Mouse (Mus musculus): Measurements from ENCODE around the gene Ambra1.
A peak's percentile ranks its signal among the peaks of the same experiment; 100 is the strongest.

Ambra1 gene

DNA sequence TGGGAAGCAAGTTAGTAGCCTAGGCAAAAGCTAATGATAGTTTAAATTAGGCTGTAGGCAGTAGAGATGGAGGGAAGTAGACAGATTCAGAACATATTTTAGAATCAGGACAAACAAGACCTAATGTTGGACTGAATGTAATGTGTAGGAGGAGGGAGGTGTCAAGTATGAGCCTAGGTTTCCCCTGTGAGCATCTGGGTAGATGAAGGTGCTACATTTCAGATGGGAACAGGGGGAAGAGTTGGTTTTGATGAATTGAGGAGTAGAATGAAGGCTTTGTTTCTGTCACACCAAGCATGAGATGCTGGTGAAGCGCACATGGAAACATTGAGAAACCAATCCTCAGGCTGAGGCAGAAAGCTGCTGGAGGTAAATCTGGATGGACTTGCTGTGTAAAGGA is 9.7 kb downstream of the Ambra1 start:
- DNase-seq: no peak

DNA sequence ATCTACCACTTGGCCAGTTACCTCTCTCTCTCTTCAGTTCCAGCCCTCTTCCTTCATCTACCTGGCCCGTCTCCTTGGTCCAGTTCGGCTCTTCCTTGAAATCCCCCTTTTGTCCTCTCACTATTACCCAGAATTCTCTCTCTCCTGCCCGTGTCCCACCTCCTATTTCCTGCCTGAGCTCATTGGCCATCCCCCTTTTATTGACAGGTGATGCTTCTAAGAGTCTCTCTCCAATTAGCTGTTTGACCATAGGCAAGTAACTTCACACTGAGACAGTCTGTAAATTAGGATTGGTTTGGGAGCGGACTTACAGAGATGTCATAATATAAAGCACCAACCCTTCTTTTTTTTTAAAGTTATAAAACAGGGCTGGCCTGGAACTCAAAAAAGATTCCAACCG is 14.8 kb downstream of the Ambra1 start:
- DNase-seq: no peak

DNA sequence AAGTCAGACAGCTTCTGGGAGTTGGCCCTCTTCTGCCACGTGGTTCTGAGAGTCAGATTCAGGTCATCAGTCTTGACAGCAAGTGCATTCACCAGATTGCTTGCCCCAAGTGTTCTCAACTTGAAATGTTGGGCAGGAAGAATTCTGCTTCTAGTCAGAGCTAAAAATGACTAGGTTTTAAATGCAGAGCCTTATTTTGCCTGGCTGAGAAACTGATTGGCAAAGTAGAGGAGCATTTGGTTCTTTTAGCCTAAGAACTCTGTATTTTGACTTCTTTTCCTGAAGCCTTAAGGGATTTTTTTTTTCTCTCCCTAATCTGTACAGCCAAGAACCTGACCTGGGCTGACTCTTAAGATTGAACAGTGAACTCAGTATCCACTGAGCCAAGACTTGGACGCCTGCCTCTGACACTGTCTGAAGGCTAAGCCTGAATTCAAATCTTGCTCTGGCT is 19.9 kb downstream of the Ambra1 start:
- no peak for DNase-seq

GRCm38 (mm10) chr2:91771921-91772705 is 42.2 kb downstream of the Ambra1 start:
- DNase-seq: no peak

- DNase-seq: no peak
Observed at GRCm38 (mm10) chr2:91773309-91773708, 43.4 kb downstream of the Ambra1 start.

DNA sequence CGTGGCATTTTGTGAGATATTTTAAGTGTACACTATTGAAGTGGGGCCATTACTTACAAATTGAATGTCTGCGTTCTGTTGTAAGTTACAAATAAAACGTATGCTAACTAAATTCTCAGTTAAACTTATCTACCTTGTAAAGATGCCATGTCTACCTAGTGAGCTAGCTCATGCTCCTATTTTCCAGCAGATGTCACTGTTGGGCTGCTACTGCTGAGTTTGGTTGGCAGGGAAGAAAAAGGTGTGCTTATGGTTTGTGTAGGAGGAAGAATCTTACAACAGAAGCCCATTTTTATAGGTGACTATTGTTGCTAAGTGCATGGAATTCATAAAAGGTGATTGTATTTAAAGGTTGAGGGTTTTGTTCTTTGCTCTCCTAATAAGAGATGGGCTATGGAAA is 49.2 kb downstream of the Ambra1 start:
- DNase-seq: no peak

- DNase-seq: no peak
Observed at GRCm38 (mm10) chr2:91791621-91792020, 61.7 kb downstream of the Ambra1 start.

GRCm38 (mm10) chr2:91792346-91792745 is 62.4 kb downstream of the Ambra1 start:
- no peak for DNase-seq

GRCm38 (mm10) chr2:91794466-91794865 is 64.5 kb downstream of the Ambra1 start:
- DNase-seq: no peak

- no peak for DNase-seq
Observed at GRCm38 (mm10) chr2:91795091-91795490, 65.2 kb downstream of the Ambra1 start.

DNA sequence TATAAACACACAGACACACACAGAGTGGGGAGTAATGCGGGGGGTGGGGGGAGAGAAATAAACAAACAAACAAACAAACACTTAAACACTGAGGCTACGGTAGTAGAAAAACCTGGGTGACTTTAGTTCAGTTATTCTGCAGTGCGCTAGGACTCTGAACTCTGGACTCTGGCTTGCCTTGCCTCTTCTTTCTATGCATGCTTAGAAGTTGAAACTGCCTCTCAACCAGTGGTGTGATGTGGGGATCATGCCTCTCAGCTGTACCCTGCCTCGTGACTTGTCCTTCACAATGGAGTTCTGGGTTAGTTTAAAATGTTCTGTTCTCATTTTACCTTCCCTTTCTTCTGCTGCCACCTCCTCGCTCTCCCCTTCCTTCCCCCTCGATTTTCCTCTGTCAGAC is 81.5 kb downstream of the Ambra1 start:
- no peak for DNase-seq

GRCm38 (mm10) chr2:91816741-91817140 is 86.8 kb downstream of the Ambra1 start:
- DNase-seq: no peak

DNA sequence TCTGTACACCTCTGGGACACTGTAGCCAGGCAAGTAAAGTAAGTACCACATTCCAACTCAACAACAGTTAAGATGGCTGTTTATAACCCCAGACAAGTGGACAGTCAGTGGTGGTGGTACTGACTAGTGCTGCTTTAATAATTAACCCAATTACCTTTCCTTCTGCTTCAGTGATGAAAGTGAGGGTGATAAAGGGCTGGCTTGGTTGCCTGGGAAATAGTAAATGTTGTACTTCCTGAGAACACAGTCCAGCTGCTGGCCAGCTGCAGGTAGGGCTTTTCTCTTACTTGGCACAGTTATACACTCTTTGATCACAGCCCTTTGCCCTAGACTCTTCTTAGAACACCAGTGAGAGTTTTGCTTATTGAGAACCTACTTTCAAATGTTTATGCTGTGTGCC is 102.3 kb downstream of the Ambra1 start:
- no peak for DNase-seq

DNA sequence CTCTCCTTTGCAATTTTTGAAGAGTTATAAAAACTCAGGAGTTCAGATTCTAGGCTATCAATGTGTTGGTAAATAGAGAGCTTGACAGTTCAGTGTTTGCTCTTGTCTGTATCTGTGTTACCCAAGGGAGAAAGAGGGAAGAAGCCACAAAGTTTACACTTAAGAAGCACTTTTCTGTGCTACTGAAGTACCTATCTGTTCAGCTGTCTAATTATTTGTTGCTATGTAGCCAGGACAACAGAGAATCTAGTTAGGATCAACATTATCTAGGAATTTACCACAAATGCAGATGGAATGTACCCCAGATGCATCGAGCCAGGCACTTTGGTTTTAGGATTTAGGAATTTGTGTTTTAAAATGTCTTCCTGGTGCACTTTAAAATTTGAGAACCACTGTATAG is 104.3 kb downstream of the Ambra1 start:
- DNase-seq: no peak

- no peak for DNase-seq
Observed at GRCm38 (mm10) chr2:91835031-91835430, 105.1 kb downstream of the Ambra1 start.

- no peak for DNase-seq
Observed at GRCm38 (mm10) chr2:91835631-91836030, 105.7 kb downstream of the Ambra1 start.

DNA sequence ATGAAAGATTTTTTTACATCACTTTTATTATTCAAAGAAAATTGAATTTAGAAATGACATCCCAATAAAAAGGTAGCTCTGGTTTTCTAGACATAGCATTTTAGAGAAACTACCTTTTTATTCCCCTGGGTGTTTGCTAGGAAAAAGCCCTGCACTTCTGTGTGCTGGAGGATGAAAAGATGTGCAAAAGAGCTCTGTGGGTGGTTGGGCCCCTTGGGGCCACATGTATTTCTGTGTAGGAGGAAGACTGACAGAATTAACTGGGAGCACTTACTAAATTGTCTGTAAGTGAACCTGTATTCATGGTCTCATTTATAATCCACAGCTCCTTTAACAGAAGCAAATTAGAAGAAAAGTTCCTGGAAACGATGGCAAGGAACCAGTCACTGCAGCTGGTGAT is 114.2 kb downstream of the Ambra1 start:
- DNase-seq: no peak

- peak; percentile 32 for DNase-seq
Observed at GRCm38 (mm10) chr2:91852446-91853191, 122.7 kb downstream of the Ambra1 start.

- DNase-seq: no peak
Observed at GRCm38 (mm10) chr2:91854575-91854974, 124.6 kb downstream of the Ambra1 start.

GRCm38 (mm10) chr2:91856958-91857357 is 127.0 kb downstream of the Ambra1 start:
- no peak for DNase-seq

- DNase-seq: peak; percentile 59
Observed at GRCm38 (mm10) chr2:91859423-91859822, 129.5 kb downstream of the Ambra1 start.

GRCm38 (mm10) chr2:91870754-91871153 is 140.8 kb downstream of the Ambra1 start:
- DNase-seq: peak; percentile 73

- no peak for DNase-seq
Observed at GRCm38 (mm10) chr2:91871225-91871624, 141.3 kb downstream of the Ambra1 start.

- no peak for DNase-seq
Observed at GRCm38 (mm10) chr2:91872658-91873057, 142.7 kb downstream of the Ambra1 start.

Data from layer of hippocampus, adult 9-11 months (tissue).